Mouse (Mus musculus): ENCODE measurements around the gene Rbms1. TPM values are rescaled to one million over a fixed set of nuclear protein-coding genes. Genes with fewer than 3 reads are reported as not detected.

The Rbms1 gene
- polyA plus RNA-seq, 1 experiment from 2014 or later: 50.9 TPM

DNA sequence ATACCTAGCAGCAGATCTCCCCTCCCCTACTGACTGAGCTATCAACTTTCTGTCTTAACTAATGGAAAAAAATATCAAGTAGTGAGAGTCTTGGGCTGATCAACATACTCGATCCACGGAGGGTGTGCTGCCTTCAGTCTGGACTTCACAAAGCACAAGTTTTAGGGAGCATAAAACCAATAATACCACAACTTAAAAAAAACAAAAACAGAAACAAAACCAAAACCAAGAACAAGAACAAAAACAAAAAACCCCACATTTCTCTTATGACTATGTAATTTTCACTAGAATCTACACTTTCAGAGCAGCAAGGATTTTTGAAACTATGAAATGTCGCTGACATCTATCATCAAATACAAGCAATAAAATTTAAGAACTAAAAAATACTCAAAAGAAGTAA is 212.4 kb downstream of the Rbms1 start:
- Histone ChIP-seq H3K27ac (no peak overlapping the region), H3K9ac (no peak overlapping the region), H3K27me3 (replicated peaks) (no peaks in the 10 kb centered on the region), H3K4me2 (no peak overlapping the region), H3K4me1 (no peaks in the 10 kb centered on the region), H3K4me3 (no peak overlapping the region), H3K36me3 (replicated peaks) (0 out of 2 replicates have a peak, but pooled peaks cover 4% of the 10 kb centered on the region), H3K9me3 (no peaks in the 10 kb centered on the region)
- WGBS: 90% methylated on average over 3 of the region's 3 CpGs
- ATAC-seq (replicated peaks): no peak

DNA sequence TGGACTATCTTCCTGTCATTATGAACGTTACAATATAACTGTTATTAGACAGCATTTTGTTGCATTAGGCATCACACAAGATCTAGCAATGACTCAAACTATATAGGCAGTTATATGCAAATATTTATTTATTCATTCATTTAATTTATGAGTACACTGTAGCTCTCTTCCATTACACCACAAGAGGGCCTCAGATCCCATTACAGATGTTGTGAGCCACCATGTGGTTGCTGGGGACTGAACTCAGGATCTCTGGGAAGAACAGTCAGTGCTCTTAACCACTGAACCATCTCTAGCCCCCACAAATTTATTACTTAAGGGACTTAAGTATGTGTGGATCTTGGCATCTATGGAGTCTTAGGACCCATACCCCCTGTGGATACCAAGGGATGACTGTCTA is 214.4 kb downstream of the Rbms1 start:
- H3K9ac ChIP-seq: no peak overlapping the region
- no peak overlapping the region for H3K4me3 ChIP-seq
- H3K4me1 ChIP-seq: no peaks in the 10 kb centered on the region
- H3K27ac ChIP-seq: no peak overlapping the region
- H3K4me2 ChIP-seq: no peak overlapping the region
- H3K27me3 ChIP-seq (replicated peaks): no peaks in the 10 kb centered on the region
- H3K36me3 ChIP-seq (replicated peaks): 0 out of 2 replicates have a peak, but pooled peaks cover 4% of the 10 kb centered on the region
- H3K9me3 ChIP-seq: no peaks in the 10 kb centered on the region
- ATAC-seq (replicated peaks): no peak
- WGBS: 96% methylated on average over 1 of the region's 1 CpGs

DNA sequence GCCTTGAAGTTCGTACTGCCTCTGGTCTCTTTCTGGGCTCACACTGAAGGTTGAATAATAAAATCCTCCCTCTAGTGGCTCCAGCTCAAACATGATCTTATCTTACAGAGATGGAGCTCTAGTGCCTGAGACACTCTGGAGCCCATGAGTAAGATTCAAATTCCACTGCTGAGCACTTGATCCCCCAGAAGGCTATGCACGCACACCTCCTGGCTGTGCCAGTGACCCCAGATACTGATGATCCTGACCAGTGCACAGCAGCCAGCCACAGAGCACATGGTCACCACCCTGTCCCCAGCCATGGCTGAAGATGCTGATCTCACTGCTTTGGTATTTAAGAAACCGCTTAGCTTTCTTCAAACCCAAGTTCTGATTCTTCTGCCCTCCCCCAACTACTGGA is 215.4 kb downstream of the Rbms1 start:
- Histone ChIP-seq H3K4me1 (no peaks in the 10 kb centered on the region), H3K9me3 (no peaks in the 10 kb centered on the region), H3K27ac (no peak overlapping the region), H3K4me2 (no peak overlapping the region), H3K27me3 (replicated peaks) (no peaks in the 10 kb centered on the region), H3K9ac (no peak overlapping the region), H3K4me3 (no peak overlapping the region), H3K36me3 (replicated peaks) (0 out of 2 replicates have a peak, but pooled peaks cover 4% of the 10 kb centered on the region)
- 0 out of 2 replicates have a peak, but pooled peaks have one; percentile 46 for ATAC-seq (replicated peaks)
- 85% methylated on average over 3 of the region's 3 CpGs for WGBS

DNA sequence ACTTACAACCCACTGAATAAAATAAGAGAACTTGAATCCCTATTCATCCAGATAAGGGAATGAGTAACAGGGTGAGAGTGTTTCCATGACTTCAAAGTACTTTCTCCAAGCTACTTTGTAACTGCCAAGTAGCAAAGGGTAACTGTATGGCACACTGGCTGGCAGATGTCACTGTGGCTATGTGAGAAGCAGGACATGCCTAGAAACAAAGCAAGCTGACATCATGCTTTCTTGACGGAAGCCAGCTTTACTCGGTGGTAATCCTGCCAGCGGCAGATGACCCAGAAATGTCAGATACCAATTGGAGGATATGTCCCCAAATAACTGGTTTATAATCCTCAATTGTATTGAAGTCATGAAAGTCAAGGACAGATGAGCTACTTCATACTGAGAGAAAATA is 218.3 kb downstream of the Rbms1 start:
- H3K9me3 ChIP-seq: no peaks in the 10 kb centered on the region
- no peaks in the 10 kb centered on the region for H3K4me1 ChIP-seq
- 46% methylated on average over 3 of the region's 3 CpGs for WGBS
- ATAC-seq (replicated peaks): no peak
- H3K4me2 ChIP-seq: no peak overlapping the region
- H3K27me3 ChIP-seq (replicated peaks): no peaks in the 10 kb centered on the region
- H3K27ac ChIP-seq: no peak overlapping the region
- H3K36me3 ChIP-seq (replicated peaks): 0 out of 2 replicates have a peak, but pooled peaks cover 4% of the 10 kb centered on the region
- no peak overlapping the region for H3K9ac ChIP-seq
- no peak overlapping the region for H3K4me3 ChIP-seq

DNA sequence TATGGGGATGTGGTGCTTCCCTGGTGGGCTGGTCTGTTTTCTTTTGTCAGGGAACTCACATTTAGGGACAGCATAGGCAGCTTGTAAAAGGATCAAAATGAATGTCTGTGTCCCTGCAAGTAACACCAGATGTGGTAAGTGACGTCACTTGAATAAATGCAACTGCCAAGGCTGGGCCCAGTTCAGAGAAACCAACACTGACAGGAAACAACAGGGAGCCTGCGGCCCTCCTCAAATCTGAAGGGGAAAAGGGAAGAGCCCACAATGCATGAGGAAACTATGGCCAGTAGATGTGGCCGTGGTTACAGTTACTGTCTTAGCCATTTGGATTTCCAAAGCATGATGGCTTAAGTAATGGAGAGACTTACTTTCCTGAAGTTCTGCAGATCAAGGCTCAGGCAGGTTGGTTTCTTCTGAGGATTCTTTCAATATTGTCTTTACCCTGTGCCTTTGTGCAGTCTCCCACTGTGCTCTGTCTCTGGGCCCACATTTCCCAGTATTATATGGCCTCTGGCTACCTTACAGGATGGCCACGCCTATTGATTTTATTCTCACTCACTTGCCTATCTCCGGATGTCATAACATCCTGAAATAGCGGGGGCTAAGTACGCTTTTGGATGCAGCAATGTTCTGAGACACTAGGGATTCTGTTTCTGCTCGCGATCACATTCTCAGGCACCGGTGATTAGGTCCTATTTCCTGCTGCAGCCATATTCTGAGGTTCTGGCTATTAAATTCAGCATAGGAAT is 223.4 kb downstream of the Rbms1 start:
- no peaks in the 10 kb centered on the region for H3K9me3 ChIP-seq
- H3K4me2 ChIP-seq: no peak overlapping the region
- H3K27ac ChIP-seq: no peak overlapping the region
- 85% methylated on average over 10 of the region's 10 CpGs for WGBS
- no peaks in the 10 kb centered on the region for H3K27me3 ChIP-seq (replicated peaks)
- H3K4me3 ChIP-seq: no peak overlapping the region
- H3K4me1 ChIP-seq: no peaks in the 10 kb centered on the region
- no peaks in the 10 kb centered on the region for H3K36me3 ChIP-seq (replicated peaks)
- ATAC-seq (replicated peaks): no peak
- H3K9ac ChIP-seq: no peak overlapping the region

DNA sequence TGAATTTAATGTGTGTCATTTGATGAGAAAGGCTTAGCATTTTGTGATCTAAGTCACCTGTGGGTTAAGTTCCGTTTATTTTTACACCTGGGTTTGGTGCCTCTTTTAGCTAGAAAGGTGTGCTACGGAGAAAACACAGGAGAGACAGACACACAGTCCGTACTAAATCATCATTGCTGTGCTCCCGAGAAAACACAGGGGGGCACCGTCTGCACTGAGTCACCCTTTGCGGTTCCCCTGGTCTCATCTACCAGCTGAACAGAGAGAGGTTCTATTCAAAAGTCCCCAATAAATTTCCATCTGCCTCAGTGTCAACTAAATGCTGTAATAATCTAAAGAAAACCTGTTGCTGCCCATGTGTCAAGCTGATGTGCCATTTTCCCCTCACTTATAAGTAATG is 232.1 kb downstream of the Rbms1 start:
- Histone ChIP-seq H3K4me3 (no peak overlapping the region), H3K36me3 (replicated peaks) (no peaks in the 10 kb centered on the region), H3K9ac (no peak overlapping the region), H3K27ac (no peak overlapping the region), H3K27me3 (replicated peaks) (no peaks in the 10 kb centered on the region), H3K4me1 (0 out of 2 replicates have a peak, but pooled peaks cover 5% of the 10 kb centered on the region), H3K4me2 (no peak overlapping the region), H3K9me3 (no peaks in the 10 kb centered on the region)
- ATAC-seq (replicated peaks): no peak
- WGBS: 51% methylated on average over 6 of the region's 6 CpGs

DNA sequence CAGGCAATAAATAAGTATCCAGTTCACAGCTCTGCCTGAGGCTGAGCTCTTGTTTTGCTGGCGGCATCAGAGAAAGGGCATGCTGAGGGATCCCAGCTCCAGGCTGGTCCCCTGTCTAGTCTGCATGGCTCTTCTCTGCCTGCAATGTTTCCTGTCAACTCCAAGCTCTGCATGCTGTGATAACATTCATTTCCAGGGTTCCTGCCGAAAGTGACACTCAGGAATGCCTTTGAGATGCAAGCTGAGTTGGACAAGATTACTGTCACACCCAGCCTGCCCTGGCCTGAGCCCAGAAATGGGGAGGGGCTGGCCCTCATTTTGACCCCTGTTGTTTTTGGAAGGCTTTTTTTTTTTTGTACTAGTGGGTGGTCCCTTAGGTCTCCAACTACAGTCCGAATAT is 233.0 kb downstream of the Rbms1 start:
- 0 out of 2 replicates have a peak, but pooled peaks cover 5% of the 10 kb centered on the region for H3K4me1 ChIP-seq
- H3K9me3 ChIP-seq: no peaks in the 10 kb centered on the region
- H3K27ac ChIP-seq: no peak overlapping the region
- WGBS: 10% methylated on average over 3 of the region's 3 CpGs
- no peak for ATAC-seq (replicated peaks)
- H3K9ac ChIP-seq: no peak overlapping the region
- no peaks in the 10 kb centered on the region for H3K27me3 ChIP-seq (replicated peaks)
- no peak overlapping the region for H3K4me3 ChIP-seq
- H3K36me3 ChIP-seq (replicated peaks): no peaks in the 10 kb centered on the region
- H3K4me2 ChIP-seq: no peak overlapping the region

DNA sequence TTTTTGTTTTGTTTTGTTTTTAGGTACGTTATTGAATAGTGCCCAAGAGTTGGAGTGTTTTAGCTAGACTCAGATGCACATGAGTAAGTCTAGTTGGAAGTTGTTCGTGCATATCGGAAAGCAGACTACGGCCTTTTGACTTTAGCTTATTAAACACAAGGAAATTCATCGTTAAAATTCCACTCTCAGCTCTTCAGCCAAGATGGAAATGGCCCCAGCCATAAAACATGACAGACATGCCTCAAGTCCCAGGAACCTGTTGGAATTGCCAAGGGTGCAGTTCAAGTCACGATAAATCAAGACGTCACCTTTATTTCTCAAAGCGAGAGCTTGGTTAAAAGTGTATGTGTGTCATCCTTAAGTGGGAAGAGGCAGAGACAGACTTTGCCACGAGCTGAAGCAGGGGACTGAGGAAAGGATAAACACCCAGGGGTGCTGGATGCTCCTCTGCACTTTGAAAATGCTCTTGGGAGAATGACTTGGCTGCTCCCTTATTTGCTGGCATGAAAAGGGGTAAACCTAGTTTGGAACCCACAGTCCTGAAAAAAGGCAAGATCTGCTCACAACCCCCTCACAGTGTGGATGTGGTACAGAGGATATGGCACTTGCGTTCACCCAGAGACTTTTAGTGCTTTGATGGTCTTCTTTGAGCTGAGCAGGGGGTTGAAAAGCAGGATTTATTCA is 233.9 kb downstream of the Rbms1 start:
- Histone ChIP-seq H3K9me3 (no peaks in the 10 kb centered on the region), H3K27ac (no peak overlapping the region), H3K4me3 (no peak overlapping the region), H3K4me2 (no peak overlapping the region), H3K27me3 (replicated peaks) (no peaks in the 10 kb centered on the region), H3K4me1 (0 out of 2 replicates have a peak, but pooled peaks cover 5% of the 10 kb centered on the region), H3K36me3 (replicated peaks) (no peaks in the 10 kb centered on the region), H3K9ac (no peak overlapping the region)
- no peak for ATAC-seq (replicated peaks)
- 75% methylated on average over 10 of the region's 10 CpGs for WGBS

DNA sequence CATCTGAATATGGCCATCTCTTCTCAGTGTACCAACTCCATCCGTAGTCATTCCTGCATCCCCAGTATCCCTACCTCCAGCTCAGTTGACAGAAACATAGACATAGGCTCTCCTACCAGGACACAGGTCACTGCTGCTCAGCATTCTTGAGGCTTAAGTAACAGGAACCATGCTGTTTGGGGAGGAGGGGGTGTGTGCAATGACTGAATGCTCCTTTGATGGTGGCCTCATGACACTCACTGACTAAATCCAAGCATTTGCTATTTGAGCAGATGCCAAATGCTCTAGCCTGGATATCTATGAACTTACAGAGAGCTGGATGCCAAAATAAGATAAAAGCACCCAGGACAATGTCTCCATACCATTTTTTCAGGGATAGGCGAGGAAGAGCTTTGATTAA is 238.3 kb downstream of the Rbms1 start:
- Histone ChIP-seq H3K36me3 (replicated peaks) (no peaks in the 10 kb centered on the region), H3K27me3 (replicated peaks) (no peaks in the 10 kb centered on the region), H3K4me1 (no peaks in the 10 kb centered on the region; the same call in 1 of the 2 replicates), H3K4me2 (no peak overlapping the region), H3K4me3 (no peak overlapping the region), H3K9ac (no peak overlapping the region), H3K9me3 (no peaks in the 10 kb centered on the region), H3K27ac (no peak overlapping the region)
- WGBS: 82% methylated on average over 2 of the region's 2 CpGs
- ATAC-seq (replicated peaks): no peak

DNA sequence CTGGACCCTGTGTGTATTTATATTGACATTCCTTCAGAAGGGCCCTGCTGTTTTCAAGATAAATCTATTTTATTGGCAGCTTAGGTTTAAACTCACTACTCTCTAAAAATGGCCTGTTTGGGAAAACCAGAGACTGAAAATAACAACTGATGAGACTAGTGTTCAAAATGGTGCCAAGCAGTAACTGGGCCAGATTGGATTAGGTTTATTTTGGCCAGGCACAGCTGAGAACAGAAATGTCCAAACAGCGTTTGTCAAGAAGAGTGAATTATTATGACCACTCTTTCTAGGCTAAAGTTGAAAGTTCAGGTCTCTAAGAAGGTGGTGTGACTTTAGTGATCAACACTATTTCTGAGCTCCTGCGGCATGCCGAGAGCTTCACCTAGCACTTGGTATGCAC is 240.0 kb downstream of the Rbms1 start:
- Histone ChIP-seq H3K9me3 (no peaks in the 10 kb centered on the region), H3K9ac (no peak overlapping the region), H3K4me2 (no peak overlapping the region), H3K27ac (no peak overlapping the region), H3K4me1 (no peaks in the 10 kb centered on the region; the same call in 1 of the 2 replicates), H3K4me3 (no peak overlapping the region), H3K27me3 (replicated peaks) (no peaks in the 10 kb centered on the region), H3K36me3 (replicated peaks) (no peaks in the 10 kb centered on the region)
- no peak for ATAC-seq (replicated peaks)
- WGBS: 88% methylated on average over 3 of the region's 3 CpGs

DNA sequence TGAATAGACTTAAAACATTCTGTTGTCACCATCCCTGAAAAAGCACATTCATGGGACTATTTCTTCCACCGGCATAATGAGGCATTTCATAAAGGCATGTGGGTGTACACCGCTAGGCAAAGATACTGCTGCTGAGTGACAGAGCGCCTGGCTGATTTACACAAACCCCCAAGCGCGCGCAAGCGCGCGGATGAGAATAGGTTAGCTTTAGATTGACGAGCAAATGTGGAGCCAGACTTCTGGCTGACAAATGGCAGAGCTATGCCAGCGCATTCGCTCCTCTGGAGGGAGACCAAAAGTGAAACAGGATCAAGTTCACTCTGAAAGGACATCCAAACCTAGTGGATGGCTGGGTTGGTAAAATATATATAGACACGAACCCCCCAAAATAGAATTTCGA is 240.5 kb downstream of the Rbms1 start, which contains the start of gene Itgb6:
Gene Itgb6 (minus strand): TSS at position 130 of the 400 bp plus-strand sequence.
- Histone ChIP-seq H3K4me2 (peak within 1 kb of the TSS; percentile 11; the same call in 1 of the 2 replicates), H3K9me3 (no peaks in the 10 kb centered on the region), H3K36me3 (replicated peaks) (no peaks in the 10 kb centered on the region), H3K27ac (no peak within 1 kb of the TSS), H3K9ac (no peak within 1 kb of the TSS), H3K27me3 (replicated peaks) (no peaks in the 10 kb centered on the region), H3K4me3 (no peak within 1 kb of the TSS), H3K4me1 (no peaks in the 10 kb centered on the region; the same call in 1 of the 2 replicates)
- peak; percentile 63 for ATAC-seq (replicated peaks)
- 61% methylated on average over 14 of the region's 14 CpGs for WGBS

DNA sequence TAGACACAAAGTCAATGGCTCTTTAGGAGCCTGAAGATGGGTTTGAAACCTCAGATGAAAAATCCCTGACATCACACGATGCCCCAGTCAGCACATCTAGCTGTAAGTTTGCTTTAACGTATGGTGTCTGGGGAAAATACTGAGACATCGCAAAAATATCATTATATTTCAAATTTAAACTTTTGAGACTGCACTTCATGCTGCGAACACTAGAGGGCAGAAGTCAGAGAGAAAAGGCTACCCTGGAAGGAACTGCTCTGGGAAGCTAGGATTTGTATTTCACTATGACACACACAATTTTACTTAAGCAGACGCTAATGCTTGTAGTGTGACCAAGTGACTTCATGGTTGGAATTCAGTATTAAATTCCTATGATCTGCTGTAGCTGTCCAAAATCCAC is 242.1 kb downstream of the Rbms1 start:
- Histone ChIP-seq H3K4me1 (peaks cover under 1% of the 10 kb centered on the region; the same call in 1 of the 2 replicates), H3K4me3 (no peak overlapping the region), H3K27ac (no peak overlapping the region), H3K36me3 (replicated peaks) (no peaks in the 10 kb centered on the region), H3K9me3 (no peaks in the 10 kb centered on the region), H3K27me3 (replicated peaks) (no peaks in the 10 kb centered on the region), H3K4me2 (no peak overlapping the region), H3K9ac (no peak overlapping the region)
- 29% methylated on average over 5 of the region's 5 CpGs for WGBS
- ATAC-seq (replicated peaks): peak; percentile 54; the same call in 1 of the 2 replicates
